Mouse (Mus musculus) thymus, adult 2 months (tissue): Measurements from ENCODE around the gene Mxra8.

Experiments used
- CTCF ChIP-seq: fragments of 200-500 bp; IDR thresholded peaks from 2 replicates; pipeline ENCODE4 v1.5.1; 2012; ENCODE audit warnings: mild to moderate bottlenecking, control low read depth, low read length, moderate library complexity, borderline replicate concordance; ENCODE audit not compliant: control insufficient read depth, poor library complexity, insufficient read depth; ENCODE audit errors: extremely low read depth
- POLR2A ChIP-seq: fragments of 200-500 bp; IDR thresholded peaks from 2 replicates; pipeline ENCODE4 v1.6.1; 2012; ENCODE audit warnings: mild to moderate bottlenecking, low read length, control low read depth, moderate library complexity; ENCODE audit not compliant: control insufficient read depth, poor library complexity, insufficient read depth; ENCODE audit errors: extremely low read depth

DNA sequence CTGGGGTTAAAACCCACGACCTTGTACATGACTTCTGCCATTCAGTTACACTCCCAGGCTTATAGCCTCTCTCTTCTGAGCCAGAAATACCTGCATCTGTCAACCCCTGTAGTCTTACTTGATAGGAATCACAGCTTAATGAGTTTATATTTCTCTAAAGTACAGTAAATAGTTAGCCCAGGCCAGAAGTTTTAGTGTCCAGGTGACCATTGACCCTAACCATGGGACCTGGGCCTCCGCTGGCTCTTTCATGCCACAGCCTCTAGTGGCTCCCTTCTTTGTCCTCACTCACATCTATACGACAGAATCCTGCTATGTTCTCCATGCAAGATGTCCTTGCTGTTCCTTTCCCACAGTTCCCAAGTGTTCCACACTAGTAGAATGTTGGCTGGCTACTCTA, 31.6 kb upstream of the Mxra8 start:
- TF ChIP-seq POLR2A, result no peak
- TF ChIP-seq CTCF, result no peak
